Mouse (Mus musculus) myocyte (in vitro differentiated cells): ENCODE measurements at regions not wholly inside any gene's neighbourhood (a gene's known extent, or its start where the extent isn't known, plus 50 kb on each side); places are given as distances from the start of the nearest gene placed in this dataset.

Experiments used
- H3K27me3 ChIP-seq: one replicate; pipeline ENCODE4 v1.6.1; 2011; ENCODE audit not compliant: control insufficient read depth, insufficient read depth, insufficient read length
- H3K36me3 ChIP-seq: one replicate; pipeline ENCODE4 v1.6.1; 2011; ENCODE audit not compliant: control insufficient read depth, insufficient read depth
- H3K4me2 ChIP-seq: one replicate; pipeline ENCODE4 v1.6.1; 2011; ENCODE audit warnings: low read depth, control low read depth
- H3K4me3 ChIP-seq: one replicate; pipeline ENCODE4 v1.5.1; 2011; ENCODE audit warnings: mild to moderate bottlenecking, control low read depth, moderate library complexity
- H3K79me2 ChIP-seq: one replicate; pipeline ENCODE4 v1.6.1; 2011; ENCODE audit not compliant: control insufficient read depth, insufficient read depth
- H3ac ChIP-seq: one replicate; pipeline ENCODE4 v1.6.1; 2011; ENCODE audit not compliant: control insufficient read depth, insufficient read length
- CEBPB ChIP-seq: IDR thresholded peaks from 2 replicates; pipeline ENCODE4 v1.6.1; 2011; ENCODE audit warnings: mild to moderate bottlenecking, moderate library complexity; ENCODE audit not compliant: poor library complexity, insufficient read depth, severe bottlenecking
- E2F4 ChIP-seq: IDR thresholded peaks from one replicate; pipeline ENCODE4 v1.6.1; 2011; ENCODE audit warnings: mild to moderate bottlenecking, control low read depth, moderate library complexity; ENCODE audit not compliant: insufficient read depth
- MAX ChIP-seq: IDR thresholded peaks from one replicate; pipeline ENCODE4 v1.6.1; 2011; ENCODE audit warnings: low read depth, mild to moderate bottlenecking, control low read depth
- MYOD1 ChIP-seq, 3 experiments: IDR thresholded peaks; one replicate each; pipeline ENCODE4 v1.6.1; 2011; ENCODE audit warnings: control low read depth in 2 of 3, low read depth in 2 of 3, mild to moderate bottlenecking in 2 of 3, moderate library complexity in 1 of 3; ENCODE audit not compliant: insufficient read length in 2 of 3, control insufficient read depth in 1 of 3
- MYOG ChIP-seq, 3 experiments: IDR thresholded peaks; one replicate each; pipeline ENCODE4 v1.6.1; 2011; ENCODE audit warnings: control low read depth in 2 of 3, low read depth in 2 of 3, mild to moderate bottlenecking in 2 of 3; ENCODE audit not compliant: insufficient read length in 2 of 3, control insufficient read depth in 1 of 3, insufficient read depth in 1 of 3
- POLR2A ChIP-seq: IDR thresholded peaks from one replicate; pipeline ENCODE4 v1.6.1; 2011; ENCODE audit warnings: low read depth, mild to moderate bottlenecking, control low read depth, moderate library complexity; ENCODE audit not compliant: insufficient read length
- POLR2AphosphoS2 ChIP-seq: IDR thresholded peaks from one replicate; pipeline ENCODE4 v1.6.1; 2011; ENCODE audit warnings: low read depth, control low read depth; ENCODE audit not compliant: insufficient read length
- REST ChIP-seq: IDR thresholded peaks from one replicate; pipeline ENCODE4 v1.6.1; 2011; ENCODE audit warnings: mild to moderate bottlenecking, control low read depth, moderate library complexity; ENCODE audit not compliant: insufficient read depth, insufficient read length
- SRF ChIP-seq: IDR thresholded peaks from one replicate; pipeline ENCODE4 v1.6.1; 2011; ENCODE audit warnings: low read depth; ENCODE audit not compliant: control insufficient read depth, insufficient read length
- TCF12 ChIP-seq: IDR thresholded peaks from one replicate; pipeline ENCODE4 v1.6.1; 2011; ENCODE audit warnings: mild to moderate bottlenecking, control low read depth; ENCODE audit not compliant: poor library complexity, insufficient read depth, severe bottlenecking
- TCF3 ChIP-seq: IDR thresholded peaks from one replicate; pipeline ENCODE4 v1.6.1; 2011; ENCODE audit warnings: low read depth, control low read depth; ENCODE audit not compliant: insufficient read length
- USF1 ChIP-seq: IDR thresholded peaks from one replicate; pipeline ENCODE4 v1.6.1; 2011; ENCODE audit warnings: low read depth, mild to moderate bottlenecking, control low read depth, moderate library complexity

DNA sequence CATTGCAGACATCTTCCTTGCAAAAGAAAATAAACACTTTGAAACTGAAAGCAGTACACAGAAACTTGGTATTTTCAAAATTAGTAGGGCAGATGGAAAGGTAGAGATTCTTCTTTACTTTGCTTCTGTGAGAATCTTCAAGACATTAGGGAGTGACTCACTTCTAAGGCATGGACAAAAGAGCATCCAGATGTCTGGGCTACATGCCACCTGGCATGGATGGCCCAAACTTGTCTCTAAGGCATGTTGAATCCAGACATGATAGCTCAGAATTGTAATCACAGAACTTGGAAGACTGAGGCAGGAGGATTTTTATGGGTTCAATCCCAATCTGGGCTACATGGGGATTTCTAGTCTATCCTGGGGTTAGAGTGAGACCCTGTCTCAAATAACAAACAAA lies 58.4 kb downstream of the Ly6f start:
- no peak overlapping the region for H3ac ChIP-seq
- H3K4me2 ChIP-seq, result peak overlapping the region; percentile 48

DNA sequence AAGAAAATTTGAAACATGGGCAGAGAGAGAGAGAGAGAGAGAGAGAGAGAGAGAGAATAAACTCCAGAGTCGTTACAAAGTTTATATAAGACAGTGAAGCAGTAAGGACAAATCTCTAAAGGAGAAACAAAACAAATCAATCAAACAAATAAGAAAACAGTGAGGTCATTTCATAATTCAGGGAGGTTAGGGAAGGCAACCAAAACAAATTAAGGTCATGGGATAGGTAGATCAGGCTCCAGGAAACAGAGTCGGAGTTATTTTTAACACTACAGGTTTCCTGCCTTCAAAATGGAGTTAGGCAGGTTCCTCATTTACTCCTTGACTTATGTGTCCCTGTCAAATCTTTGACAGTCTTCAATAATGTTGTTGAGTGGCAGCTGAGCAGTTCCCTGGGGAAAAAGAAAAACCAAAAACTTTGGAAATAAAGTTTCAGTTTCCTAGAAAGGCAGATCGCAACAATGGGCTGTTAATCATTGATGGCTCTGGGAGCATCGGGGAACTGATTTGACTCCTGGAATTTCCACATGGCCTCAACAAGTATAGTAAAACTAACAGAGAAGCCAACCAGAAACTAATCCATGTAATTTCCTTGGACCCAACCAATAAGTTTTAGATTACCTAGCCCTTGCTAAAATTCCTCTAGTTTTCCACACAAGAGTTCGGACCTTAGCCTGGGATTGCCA lies 88.0 kb downstream of the Ly6f start:
- Histone ChIP-seq H3K27me3 (no peaks in the 10 kb centered on the region), H3K36me3 (no peaks in the 10 kb centered on the region), H3K4me3 (no peak overlapping the region), H3K79me2 (no peaks in the 10 kb centered on the region), H3ac (no peak overlapping the region), H3K4me2 (no peak overlapping the region)
- TF ChIP-seq CEBPB, result no peak
- TF ChIP-seq REST, result no peak
- no peak for TF ChIP-seq SRF
- TF ChIP-seq MAX, result no peak
- no peak for TF ChIP-seq E2F4
- TF ChIP-seq POLR2AphosphoS2, result no peak
- no peak for TF ChIP-seq MYOG (IDR thresholded peaks at IDR 0.05; ENCODE audit: control insufficient read depth in 1 of 3, insufficient read depth in 1 of 3, insufficient read length in 2 of 3, low read depth in 2 of 3)
- TF ChIP-seq USF1, result no peak
- no peak for TF ChIP-seq POLR2A
- TF ChIP-seq TCF3, result no peak
- no peak for TF ChIP-seq TCF12
- TF ChIP-seq MYOD1 (IDR thresholded peaks at IDR 0.05; ENCODE audit: control insufficient read depth in 1 of 3, insufficient read length in 2 of 3, low read depth in 2 of 3), result no peak

More for the DNA sequence above, 58.4 kb downstream of the Ly6f start:
- no peak for TF ChIP-seq MYOG (IDR thresholded peaks at IDR 0.05; ENCODE audit: control insufficient read depth in 1 of 3, insufficient read depth in 1 of 3, insufficient read length in 2 of 3, low read depth in 2 of 3)
- TF ChIP-seq POLR2A, result no peak
- Histone ChIP-seq H3K27me3 (no peaks in the 10 kb centered on the region), H3K36me3 (no peaks in the 10 kb centered on the region), H3K4me3 (no peak overlapping the region), H3K79me2 (no peaks in the 10 kb centered on the region)

DNA sequence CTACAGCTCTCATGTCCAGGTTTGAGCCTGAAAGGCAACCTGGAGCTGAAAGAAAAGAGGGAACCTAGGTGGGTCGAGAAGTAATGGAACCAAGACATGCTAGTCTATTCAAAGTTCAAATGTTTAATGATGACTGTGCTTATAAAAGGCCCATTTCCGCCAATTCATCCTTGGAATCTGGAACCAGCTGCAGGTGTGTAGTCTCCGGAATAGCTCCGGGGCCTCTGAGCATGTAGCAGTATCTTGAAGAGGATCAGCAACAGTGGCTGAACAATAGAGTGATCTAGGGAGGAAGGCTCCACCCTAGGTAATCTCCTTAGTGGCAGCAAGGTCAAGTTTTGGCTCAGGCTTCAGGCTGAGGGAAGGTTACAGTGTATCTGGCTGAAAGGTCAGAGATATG lies 103.4 kb downstream of the Ly6f start:
- Histone ChIP-seq H3K4me3 (no peak overlapping the region), H3K27me3 (no peaks in the 10 kb centered on the region), H3K4me2 (no peak overlapping the region), H3K36me3 (no peaks in the 10 kb centered on the region), H3K79me2 (no peaks in the 10 kb centered on the region), H3ac (no peak overlapping the region)
- TF ChIP-seq POLR2A (no peak), USF1 (no peak), SRF (no peak), E2F4 (no peak)

DNA sequence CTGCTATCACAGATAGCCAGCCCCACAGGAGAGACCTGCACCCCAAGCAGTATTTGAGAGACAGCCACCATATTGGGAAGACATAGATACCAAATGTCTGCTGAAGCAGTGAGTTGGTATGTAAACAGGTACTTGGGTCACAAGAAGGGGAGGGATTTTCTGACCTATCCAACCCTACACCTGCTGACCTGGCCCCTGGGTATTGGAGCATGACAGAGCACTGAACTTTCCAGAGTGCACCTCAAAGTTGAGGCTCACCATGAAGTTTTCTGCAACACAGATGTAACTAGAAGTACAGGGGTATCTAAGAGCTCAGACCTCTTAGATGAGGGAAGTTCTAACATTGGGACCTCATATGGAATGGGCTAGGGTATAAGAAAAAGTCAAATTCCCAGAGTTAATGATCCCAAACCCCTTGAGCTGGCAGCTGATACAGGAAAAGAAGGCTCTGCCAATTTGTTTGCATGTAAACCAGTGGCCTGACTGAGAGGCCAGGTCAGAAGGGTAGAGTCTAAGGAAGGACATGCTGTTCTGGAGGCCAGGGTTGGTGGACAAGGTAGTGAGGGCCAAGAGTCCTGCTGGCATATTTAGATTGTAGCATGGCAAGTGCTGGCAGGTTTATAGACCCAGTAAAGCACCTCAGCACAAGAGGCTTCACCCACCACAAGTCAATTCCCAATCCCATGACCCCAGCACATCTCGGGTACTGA lies 108.3 kb downstream of the Ly6f start:
- H3ac ChIP-seq, result no peak overlapping the region
- H3K4me2 ChIP-seq, result no peak overlapping the region
- H3K27me3 ChIP-seq, result no peaks in the 10 kb centered on the region
- no peaks in the 10 kb centered on the region for H3K36me3 ChIP-seq
- H3K4me3 ChIP-seq, result no peak overlapping the region
- TF ChIP-seq MAX (no peak), POLR2A (no peak), TCF12 (no peak), POLR2AphosphoS2 (no peak), E2F4 (no peak), CEBPB (no peak), TCF3 (no peak), SRF (no peak), USF1 (no peak), REST (no peak), MYOD1 (IDR thresholded peaks at IDR 0.05; ENCODE audit: control insufficient read depth in 1 of 3, insufficient read length in 2 of 3, low read depth in 2 of 3) (no peak), MYOG (IDR thresholded peaks at IDR 0.05; ENCODE audit: control insufficient read depth in 1 of 3, insufficient read depth in 1 of 3, insufficient read length in 2 of 3, low read depth in 2 of 3) (no peak)
- H3K79me2 ChIP-seq, result no peaks in the 10 kb centered on the region

DNA sequence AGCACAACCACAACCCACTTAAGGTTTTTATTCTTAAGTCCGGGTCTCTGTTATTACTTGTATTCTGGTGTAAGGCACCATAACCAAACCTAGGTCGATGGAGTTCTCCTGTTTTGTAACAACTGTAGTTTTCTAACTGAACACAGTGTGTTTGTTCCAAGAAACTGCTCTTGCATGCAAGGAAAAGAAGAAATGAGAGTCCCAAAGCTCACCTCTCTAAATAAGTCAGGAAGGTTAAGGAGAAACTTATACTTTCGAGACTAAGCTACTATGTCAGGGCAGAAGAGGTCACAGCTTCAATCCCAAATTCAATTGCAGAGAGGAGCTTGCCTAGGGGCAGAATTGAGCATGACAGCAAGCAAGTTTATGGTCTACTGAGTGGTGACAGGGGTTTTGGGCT lies 109.9 kb downstream of the Ly6f start:
- Histone ChIP-seq H3ac (no peak overlapping the region), H3K36me3 (no peaks in the 10 kb centered on the region), H3K79me2 (no peaks in the 10 kb centered on the region), H3K4me2 (no peak overlapping the region), H3K4me3 (no peak overlapping the region), H3K27me3 (no peaks in the 10 kb centered on the region)
- no peak for TF ChIP-seq REST
- TF ChIP-seq USF1, result no peak
- no peak for TF ChIP-seq MAX
- no peak for TF ChIP-seq TCF12
- TF ChIP-seq POLR2A, result no peak
- TF ChIP-seq CEBPB, result no peak
- TF ChIP-seq TCF3, result no peak
- no peak for TF ChIP-seq SRF
- no peak for TF ChIP-seq E2F4
- TF ChIP-seq MYOG (IDR thresholded peaks at IDR 0.05; ENCODE audit: control insufficient read depth in 1 of 3, insufficient read depth in 1 of 3, insufficient read length in 2 of 3, low read depth in 2 of 3), result no peak
- no peak for TF ChIP-seq MYOD1 (IDR thresholded peaks at IDR 0.05; ENCODE audit: control insufficient read depth in 1 of 3, insufficient read length in 2 of 3, low read depth in 2 of 3)
- TF ChIP-seq POLR2AphosphoS2, result no peak
